Mouse (Mus musculus) liver, embryonic 16.5 days (tissue): ENCODE results near the gene Tmem43. TPM values are rescaled to one million over a fixed set of nuclear protein-coding genes. Genes with fewer than 3 reads are reported as not detected.
"Not testable (repeated sequence)": the region's sequence is repeated elsewhere in the genome, so short reads cannot be mapped to it uniquely, and the experiment has no call there.

Source experiments
- ATAC-seq: fragments of 200-750 bp; cut with Nextera tagmentation; 2 replicates; pipeline ENCODE4 v1.8.0; 2017; ENCODE audit warnings: low read depth, mild to moderate bottlenecking, moderate number of reproducible peaks, moderate library complexity
- H3K27ac ChIP-seq: fragments of 300-500 bp; sonication (generic); 2 replicates; pipeline ENCODE4 v1.5.1; 2014; ENCODE audit warnings: mild to moderate bottlenecking, low read length
- H3K27me3 ChIP-seq: fragments of 300-500 bp; sonication (generic); 2 replicates; pipeline ENCODE4 v1.6.1; 2014; ENCODE audit warnings: low read depth, low read length, mixed read lengths; ENCODE audit not compliant: control insufficient read depth, insufficient read depth
- H3K36me3 ChIP-seq: fragments of 300-500 bp; sonication (generic); 2 replicates; pipeline ENCODE4 v1.6.1; 2014; ENCODE audit warnings: mild to moderate bottlenecking; ENCODE audit not compliant: control insufficient read depth, insufficient read depth
- H3K4me1 ChIP-seq: fragments of 300-500 bp; sonication (generic); 2 replicates; pipeline ENCODE4 v1.6.1; 2014; ENCODE audit warnings: low read depth, low read length, mixed read lengths; ENCODE audit not compliant: control insufficient read depth
- H3K4me2 ChIP-seq: fragments of 300-500 bp; sonication (generic); 2 replicates; pipeline ENCODE4 v1.6.1; 2014; ENCODE audit warnings: low read depth, low read length, mixed read lengths
- H3K4me3 ChIP-seq: fragments of 300-500 bp; sonication (generic); 2 replicates; pipeline ENCODE4 v1.5.1; 2014; ENCODE audit warnings: low read depth, mild to moderate bottlenecking, low read length
- H3K9ac ChIP-seq: fragments of 300-500 bp; sonication (generic); 2 replicates; pipeline ENCODE4 v1.6.1; 2014; ENCODE audit warnings: low read depth, low read length
- H3K9me3 ChIP-seq: fragments of 300-500 bp; sonication (generic); replicated peaks from 2 replicates; pipeline ENCODE4 v1.6.1; 2016; ENCODE audit warnings: low read length; ENCODE audit not compliant: control insufficient read depth
- WGBS: fragments of 180-500 bp; shearing (Covaris S2); extraction: QIAGEN DNeasy Blood & Tissue Kit; methylation state at CpG from one replicate; pipeline ENCODE4 v1.1.7; 2014; ENCODE audit not compliant: insufficient replicate concordance; 5-methylcytosine and 5-hydroxymethylcytosine counted together
- polyA plus RNA-seq: library from polyadenylated mRNA; unstranded; fragments of >200 nt; fragmentation: Nextera tagmentation; extraction: Ambion mirVana; gene quantifications from 2 replicates; pipeline ENCODE4 v1.2.1, GENCODE M21; 2015

Tmem43 gene
- polyA plus RNA-seq, 1 experiment from 2014 or later = 12.1 TPM

- Histone ChIP-seq H3K27me3 (no peaks in the 10 kb centered on the region), H3K36me3 (peaks cover 4% of the 10 kb centered on the region; the same call in 1 of the 2 replicates), H3K9me3 (no peaks in the 10 kb centered on the region), H3K4me3 (no peak overlapping the region), H3K4me2 (no peak overlapping the region), H3K27ac (no peak overlapping the region), H3K4me1 (no peaks in the 10 kb centered on the region), H3K9ac (no peak overlapping the region)
- 57% methylated on average over 1 of the region's 1 CpGs for WGBS
- ATAC-seq = peak; percentile 39; the same call in 1 of the 2 replicates
These were observed 14.0 kb upstream of the Tmem43 start for GRCm38 (mm10) chr6:91459471-91459870.

- Histone ChIP-seq H3K4me1 (peaks cover 2% of the 10 kb centered on the region; the same call in 1 of the 2 replicates), H3K4me2 (no peak overlapping the region), H3K4me3 (no peak overlapping the region), H3K36me3 (peaks cover 8% of the 10 kb centered on the region), H3K9me3 (no peaks in the 10 kb centered on the region), H3K27ac (no peak overlapping the region), H3K9ac (no peak overlapping the region), H3K27me3 (no peaks in the 10 kb centered on the region)
- peak; percentile 41; the same call in 1 of the 2 replicates for ATAC-seq
- WGBS = 65% methylated on average over 2 of the region's 2 CpGs
These were observed 7.7 kb upstream of the Tmem43 start for GRCm38 (mm10) chr6:91465756-91466155.

GRCm38 (mm10) chr6:91467106-91467505, 6.4 kb upstream of the Tmem43 start:
- no peaks in the 10 kb centered on the region for H3K27me3 ChIP-seq
- H3K9me3 ChIP-seq = no peaks in the 10 kb centered on the region
- H3K4me2 ChIP-seq = no peak overlapping the region
- no peak for ATAC-seq
- peaks cover 8% of the 10 kb centered on the region for H3K4me1 ChIP-seq
- 81% methylated on average over 1 of the region's 1 CpGs for WGBS
- no peak overlapping the region for H3K4me3 ChIP-seq
- H3K36me3 ChIP-seq = peaks cover 8% of the 10 kb centered on the region
- no peak overlapping the region for H3K27ac ChIP-seq
- H3K9ac ChIP-seq = no peak overlapping the region

GRCm38 (mm10) chr6:91470712-91471111, 2.8 kb upstream of the Tmem43 start:
- no peaks in the 10 kb centered on the region for H3K27me3 ChIP-seq
- H3K4me3 ChIP-seq = no peak overlapping the region
- H3K4me2 ChIP-seq = no peak overlapping the region
- H3K9me3 ChIP-seq = no peaks in the 10 kb centered on the region
- no peak for ATAC-seq
- no peak overlapping the region for H3K9ac ChIP-seq
- peaks cover 4% of the 10 kb centered on the region for H3K36me3 ChIP-seq
- 83% methylated on average over 2 of the region's 2 CpGs for WGBS
- H3K27ac ChIP-seq = no peak overlapping the region
- peaks cover 28% of the 10 kb centered on the region for H3K4me1 ChIP-seq

GRCm38 (mm10) chr6:91471427-91471826, 2.1 kb upstream of the Tmem43 start:
- H3K9ac ChIP-seq, H3K9me3 ChIP-seq, H3K27ac ChIP-seq, ATAC-seq, H3K36me3 ChIP-seq, H3K27me3 ChIP-seq, H3K4me3 ChIP-seq: not testable (repeated sequence)
- H3K4me2 ChIP-seq = peak overlapping the region; percentile 96; the same call in 1 of the 2 replicates
- peaks cover 28% of the 10 kb centered on the region for H3K4me1 ChIP-seq
- WGBS = 71% methylated on average over 3 of the region's 3 CpGs

GRCm38 (mm10) chr6:91472319-91472718, 1.2 kb upstream of the Tmem43 start:
- H3K9ac ChIP-seq = peak overlapping the region; percentile 85
- peak overlapping the region; percentile 88 for H3K4me3 ChIP-seq
- peak overlapping the region; percentile 96 for H3K4me2 ChIP-seq
- H3K36me3 ChIP-seq = peaks cover 3% of the 10 kb centered on the region
- peak overlapping the region; percentile 12 for H3K27ac ChIP-seq
- no peaks in the 10 kb centered on the region for H3K9me3 ChIP-seq
- ATAC-seq = no peak
- H3K27me3 ChIP-seq = no peaks in the 10 kb centered on the region
- peaks cover 28% of the 10 kb centered on the region for H3K4me1 ChIP-seq
- 7% methylated on average over 6 of the region's 6 CpGs for WGBS

GRCm38 (mm10) chr6:91473805-91474440, 420 bp downstream of the Tmem43 start:
- H3K27ac ChIP-seq = peak overlapping the region; percentile 66
- peak overlapping the region; percentile 93 for H3K4me2 ChIP-seq
- H3K27me3 ChIP-seq = no peaks in the 10 kb centered on the region
- H3K36me3 ChIP-seq = peaks cover 6% of the 10 kb centered on the region; the same call in 1 of the 2 replicates
- peak; percentile 1 for ATAC-seq
- no peaks in the 10 kb centered on the region for H3K9me3 ChIP-seq
- H3K4me1 ChIP-seq = peaks cover 28% of the 10 kb centered on the region
- peak overlapping the region; percentile 88 for H3K4me3 ChIP-seq
- peak overlapping the region; percentile 84 for H3K9ac ChIP-seq
- WGBS = under 1% methylated on average over 27 of the region's 27 CpGs

- Histone ChIP-seq H3K9me3 (no peaks in the 10 kb centered on the region), H3K27ac (no peak overlapping the region), H3K4me3 (peak overlapping the region; percentile 88), H3K27me3 (no peaks in the 10 kb centered on the region), H3K4me1 (peaks cover 26% of the 10 kb centered on the region), H3K4me2 (peak overlapping the region; percentile 93), H3K9ac (peak overlapping the region; percentile 84), H3K36me3 (peaks cover 12% of the 10 kb centered on the region; the same call in 1 of the 2 replicates)
- ATAC-seq = no peak
- 56% methylated on average over 9 of the region's 9 CpGs for WGBS
These were observed 1.1 kb downstream of the Tmem43 start for GRCm38 (mm10) chr6:91474441-91475190.

- Histone ChIP-seq H3K9ac (no peak overlapping the region), H3K27ac (no peak overlapping the region), H3K4me1 (peaks cover 25% of the 10 kb centered on the region), H3K36me3 (peaks cover 19% of the 10 kb centered on the region), H3K4me2 (no peak overlapping the region), H3K4me3 (no peak overlapping the region), H3K27me3 (no peaks in the 10 kb centered on the region), H3K9me3 (no peaks in the 10 kb centered on the region)
- 79% methylated on average over 2 of the region's 2 CpGs for WGBS
- ATAC-seq = no peak
These were observed 3.0 kb downstream of the Tmem43 start for GRCm38 (mm10) chr6:91476541-91476940.
